Mouse (Mus musculus) neural tube, embryonic 12.5 days (tissue): ENCODE measurements around the gene Arhgef25. TPM values are rescaled to one million over a fixed set of nuclear protein-coding genes. Genes with fewer than 3 reads are reported as not detected.

Experiments used
- ATAC-seq: fragments of 200-750 bp; cut with Nextera tagmentation; 2 replicates; pipeline ENCODE4 v1.8.0; 2017; ENCODE audit warnings: low read depth, mild to moderate bottlenecking, moderate TSS enrichment, moderate library complexity; ENCODE audit not compliant: low FRiP score
- H3K27ac ChIP-seq: fragments of 300-500 bp; sonication (generic); 2 replicates; pipeline ENCODE4 v1.5.1; 2016
- H3K27me3 ChIP-seq: fragments of 300-500 bp; sonication (generic); replicated peaks from 2 replicates; pipeline ENCODE4 v1.6.1; 2016; ENCODE audit warnings: mild to moderate bottlenecking
- H3K36me3 ChIP-seq: fragments of 300-500 bp; sonication (generic); 2 replicates; pipeline ENCODE4 v1.6.1; 2016; ENCODE audit warnings: mild to moderate bottlenecking
- H3K4me1 ChIP-seq: fragments of 300-500 bp; sonication (generic); 2 replicates; pipeline ENCODE4 v1.6.1; 2016
- H3K4me2 ChIP-seq: fragments of 300-500 bp; sonication (generic); replicated peaks from 2 replicates; pipeline ENCODE4 v1.6.1; 2016; ENCODE audit warnings: mild to moderate bottlenecking
- H3K4me3 ChIP-seq: fragments of 300-500 bp; sonication (generic); 2 replicates; pipeline ENCODE4 v1.5.1; 2016
- H3K9ac ChIP-seq: fragments of 300-500 bp; sonication (generic); 2 replicates; pipeline ENCODE4 v1.6.1; 2016; ENCODE audit warnings: mild to moderate bottlenecking
- H3K9me3 ChIP-seq: fragments of 300-500 bp; sonication (generic); 2 replicates; pipeline ENCODE4 v1.6.1; 2016; ENCODE audit warnings: mild to moderate bottlenecking
- WGBS: fragments of 180-500 bp; shearing (Covaris S2); methylation state at CpG from one replicate; pipeline ENCODE4 v1.1.7; 2016; 5-methylcytosine and 5-hydroxymethylcytosine counted together
- polyA plus RNA-seq: library from polyadenylated mRNA; unstranded; fragments of >200 nt; fragmentation: Nextera tagmentation; extraction: Ambion mirVana; gene quantifications from 2 replicates; pipeline ENCODE4 v1.2.1, GENCODE M21; 2016

Arhgef25 gene
- polyA plus RNA-seq, 1 experiment from 2014 or later: 43.6 TPM

DNA sequence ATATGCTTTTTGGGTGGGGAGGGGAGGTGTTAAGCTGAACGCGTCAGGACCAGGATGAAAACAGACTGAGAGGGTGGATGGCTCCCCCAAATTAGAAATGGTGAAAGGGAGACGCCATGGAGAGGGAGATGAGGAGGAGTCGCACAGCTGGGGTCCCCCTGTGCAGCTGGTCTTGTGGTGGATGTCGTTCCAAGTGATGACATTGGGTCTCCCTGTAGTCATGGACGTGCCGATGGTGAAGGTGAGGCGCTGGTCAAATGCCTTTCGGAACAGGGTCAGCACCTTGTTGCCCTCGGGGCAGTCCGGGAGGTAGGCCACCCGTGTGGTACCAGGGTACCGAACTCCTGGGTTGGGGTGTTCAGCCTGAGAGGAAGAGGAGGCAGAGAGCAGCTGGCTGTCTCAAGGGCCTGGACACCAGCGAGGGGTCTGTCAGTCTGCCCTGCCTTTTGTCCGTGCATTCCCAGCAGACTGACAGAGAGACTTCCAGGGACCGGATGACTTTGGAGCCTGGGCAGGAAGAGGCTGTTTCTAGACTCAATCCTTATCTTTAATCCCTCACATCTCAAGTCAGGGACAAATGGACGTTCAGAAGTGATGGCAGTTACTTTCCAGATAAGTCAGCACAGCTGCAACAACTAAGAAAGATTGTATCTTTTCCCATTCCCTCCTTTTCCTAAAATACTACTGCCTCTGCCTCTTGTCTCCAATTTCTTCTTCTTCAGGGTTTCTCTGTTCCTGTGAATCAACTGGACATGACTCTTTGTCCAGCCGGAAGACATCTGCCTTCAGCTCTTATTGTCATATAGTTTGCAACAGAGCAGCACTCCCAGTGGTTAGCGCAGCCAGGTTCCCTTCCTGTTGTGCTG is 1.5 kb upstream of the Arhgef25 start:
- H3K9me3 ChIP-seq: no peaks in the 10 kb centered on the region
- H3K36me3 ChIP-seq: peaks cover 24% of the 10 kb centered on the region
- H3K9ac ChIP-seq: no peak overlapping the region
- H3K4me2 ChIP-seq: peak overlapping the region; percentile 94
- no peak overlapping the region for H3K4me3 ChIP-seq
- 82% methylated on average over 19 of the region's 19 CpGs for WGBS
- H3K4me1 ChIP-seq: peaks cover 66% of the 10 kb centered on the region
- no peaks in the 10 kb centered on the region for H3K27me3 ChIP-seq
- H3K27ac ChIP-seq: no peak overlapping the region
- ATAC-seq: no peak

DNA sequence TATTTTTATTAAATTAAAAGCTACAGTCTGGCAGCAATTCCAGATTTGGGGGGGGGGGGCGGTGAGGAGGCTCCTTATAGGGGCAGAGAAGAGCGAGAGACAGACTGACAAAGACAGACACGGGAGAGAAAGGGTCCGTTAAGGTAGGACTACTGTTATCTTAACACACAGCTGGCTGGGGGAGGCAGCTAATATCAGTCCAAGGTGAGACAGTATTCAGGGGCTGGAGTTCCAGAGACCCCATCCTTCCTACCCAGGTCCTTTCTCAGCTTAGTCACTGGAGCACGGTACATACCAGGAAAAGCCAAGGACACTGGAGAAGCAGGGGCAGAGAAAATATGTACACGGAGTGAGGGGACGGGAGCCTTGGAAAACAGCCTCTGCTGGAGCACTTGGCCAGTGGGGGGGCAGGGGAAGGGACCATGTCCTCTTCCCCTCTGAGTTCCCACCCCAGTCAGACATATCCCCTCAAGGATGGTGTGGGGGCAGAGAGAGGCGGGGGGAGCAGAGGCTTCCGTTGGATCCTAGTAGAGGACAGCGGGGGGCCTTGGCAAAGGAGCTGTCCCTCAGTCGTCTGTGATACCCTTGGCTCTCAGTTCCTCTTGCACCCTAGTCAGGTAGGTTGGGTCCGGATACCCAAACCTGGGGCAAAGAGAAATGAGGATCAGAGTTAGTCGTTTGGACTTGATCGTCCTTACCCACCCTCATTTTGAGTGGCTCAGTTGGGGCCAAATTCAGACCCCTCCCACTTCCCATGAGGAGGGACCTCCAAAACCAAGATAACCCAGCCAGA is 711 bp upstream of the Arhgef25 start:
- Histone ChIP-seq H3K27me3 (no peaks in the 10 kb centered on the region), H3K9me3 (no peaks in the 10 kb centered on the region), H3K9ac (peak overlapping the region; percentile 89), H3K27ac (peak overlapping the region; percentile 53), H3K4me2 (peak overlapping the region; percentile 94), H3K36me3 (peaks cover 28% of the 10 kb centered on the region), H3K4me1 (peaks cover 61% of the 10 kb centered on the region), H3K4me3 (0 out of 2 replicates have a peak overlapping the region, but pooled peaks have one; percentile 76)
- ATAC-seq: no peak
- WGBS: 34% methylated on average over 14 of the region's 14 CpGs

DNA sequence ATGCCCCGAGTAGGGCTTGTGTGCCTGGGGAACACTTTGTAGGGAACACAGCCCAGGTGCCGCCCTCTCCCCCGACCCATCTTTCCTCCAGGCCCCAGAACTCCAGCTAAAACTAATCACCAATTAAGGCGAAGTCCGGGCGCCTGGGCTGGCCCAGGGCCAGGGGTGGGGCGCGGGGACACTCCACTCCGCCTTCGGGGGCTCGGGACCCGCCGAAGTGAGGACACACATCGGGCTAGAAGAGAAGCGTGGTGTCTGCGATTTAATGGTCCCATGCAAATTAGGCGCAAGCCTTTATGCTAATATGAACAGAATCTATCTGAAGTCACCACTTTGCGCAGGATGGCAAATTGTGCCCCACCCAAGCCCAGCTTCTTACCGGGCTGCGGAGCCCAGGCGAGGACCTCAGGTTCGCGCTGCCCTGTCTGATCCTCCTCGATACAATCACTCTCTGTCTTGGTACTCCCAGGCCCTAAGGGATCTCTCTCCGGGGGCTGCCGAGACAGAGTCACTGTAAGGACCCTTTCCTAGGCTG is 700 bp downstream of the Arhgef25 start:
- Histone ChIP-seq H3K27me3 (no peaks in the 10 kb centered on the region), H3K4me1 (peaks cover 57% of the 10 kb centered on the region), H3K4me2 (peak overlapping the region; percentile 94), H3K4me3 (peak overlapping the region; percentile 76), H3K27ac (peak overlapping the region; percentile 47), H3K9me3 (no peaks in the 10 kb centered on the region), H3K36me3 (peaks cover 33% of the 10 kb centered on the region), H3K9ac (peak overlapping the region; percentile 89)
- peak; percentile 22 for ATAC-seq
- under 1% methylated on average over 26 of the region's 26 CpGs for WGBS

DNA sequence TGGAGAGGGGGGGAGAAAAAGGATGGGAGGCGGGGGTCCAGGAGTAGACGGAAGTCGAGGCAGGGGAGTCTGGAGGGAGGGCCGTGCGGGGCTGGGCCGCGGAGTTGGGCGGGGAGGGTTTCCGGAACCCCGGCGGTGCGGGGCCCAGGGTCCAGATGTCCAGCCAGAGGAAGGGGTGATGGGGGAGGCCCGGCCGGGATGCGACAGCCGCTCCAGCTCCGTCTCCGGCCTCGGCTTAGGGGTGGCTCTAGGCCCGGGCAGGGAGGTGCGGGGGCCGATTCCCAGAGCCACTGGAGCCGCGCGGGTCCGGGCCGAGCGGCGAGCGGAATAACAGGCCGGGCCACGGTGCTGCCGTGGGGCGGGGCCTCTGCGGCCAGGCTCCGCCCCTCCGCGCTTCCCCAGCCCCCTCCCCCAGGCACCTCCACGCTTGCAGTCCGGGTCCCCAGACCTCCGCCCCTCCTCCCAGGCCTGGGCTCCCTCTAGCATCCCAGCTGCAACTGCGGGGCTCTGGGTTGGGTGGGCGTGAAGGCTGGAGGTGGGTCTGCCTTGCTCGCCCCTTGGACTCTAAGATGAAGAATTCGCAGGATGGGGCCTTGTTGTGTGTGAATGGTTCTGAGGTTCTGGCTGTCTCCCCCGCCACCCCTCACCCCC is 1.3 kb downstream of the Arhgef25 start:
- Histone ChIP-seq H3K4me2 (peak overlapping the region; percentile 94), H3K9me3 (no peaks in the 10 kb centered on the region), H3K36me3 (peaks cover 33% of the 10 kb centered on the region), H3K27me3 (no peaks in the 10 kb centered on the region), H3K4me3 (peak overlapping the region; percentile 76), H3K9ac (peak overlapping the region; percentile 89), H3K27ac (peak overlapping the region; percentile 47), H3K4me1 (peaks cover 60% of the 10 kb centered on the region)
- peak; percentile 85 for ATAC-seq
- 0% methylated on average over 29 of the region's 46 CpGs for WGBS

DNA sequence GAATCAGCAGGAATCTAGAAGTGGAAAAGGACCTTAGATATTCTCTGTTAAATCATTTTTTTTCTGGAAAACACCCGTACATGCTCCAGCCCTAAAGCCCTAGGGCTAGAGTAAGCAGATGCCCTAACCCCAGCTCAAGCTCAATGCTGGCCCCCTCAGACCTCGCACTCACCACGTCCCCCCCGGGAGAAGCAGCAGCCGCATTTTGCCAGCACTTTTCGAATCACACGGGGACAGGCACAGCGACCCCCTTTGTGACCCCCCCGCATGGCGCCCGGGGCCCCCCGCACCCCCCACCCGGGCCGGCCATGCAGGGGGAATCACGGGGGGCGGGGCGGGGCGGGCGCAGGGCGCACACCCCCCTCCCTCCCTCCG is 1.8 kb downstream of the Arhgef25 start:
- H3K27me3 ChIP-seq: peaks cover 4% of the 10 kb centered on the region; the same call in 1 of the 2 replicates
- H3K4me2 ChIP-seq: peak overlapping the region; percentile 94
- peak overlapping the region; percentile 76 for H3K4me3 ChIP-seq
- WGBS: 2% methylated on average over 18 of the region's 21 CpGs
- peaks cover 59% of the 10 kb centered on the region for H3K4me1 ChIP-seq
- H3K36me3 ChIP-seq: peaks cover 32% of the 10 kb centered on the region
- peak; percentile 19 for ATAC-seq
- H3K27ac ChIP-seq: peak overlapping the region; percentile 47
- H3K9me3 ChIP-seq: no peaks in the 10 kb centered on the region
- peak overlapping the region; percentile 89 for H3K9ac ChIP-seq

DNA sequence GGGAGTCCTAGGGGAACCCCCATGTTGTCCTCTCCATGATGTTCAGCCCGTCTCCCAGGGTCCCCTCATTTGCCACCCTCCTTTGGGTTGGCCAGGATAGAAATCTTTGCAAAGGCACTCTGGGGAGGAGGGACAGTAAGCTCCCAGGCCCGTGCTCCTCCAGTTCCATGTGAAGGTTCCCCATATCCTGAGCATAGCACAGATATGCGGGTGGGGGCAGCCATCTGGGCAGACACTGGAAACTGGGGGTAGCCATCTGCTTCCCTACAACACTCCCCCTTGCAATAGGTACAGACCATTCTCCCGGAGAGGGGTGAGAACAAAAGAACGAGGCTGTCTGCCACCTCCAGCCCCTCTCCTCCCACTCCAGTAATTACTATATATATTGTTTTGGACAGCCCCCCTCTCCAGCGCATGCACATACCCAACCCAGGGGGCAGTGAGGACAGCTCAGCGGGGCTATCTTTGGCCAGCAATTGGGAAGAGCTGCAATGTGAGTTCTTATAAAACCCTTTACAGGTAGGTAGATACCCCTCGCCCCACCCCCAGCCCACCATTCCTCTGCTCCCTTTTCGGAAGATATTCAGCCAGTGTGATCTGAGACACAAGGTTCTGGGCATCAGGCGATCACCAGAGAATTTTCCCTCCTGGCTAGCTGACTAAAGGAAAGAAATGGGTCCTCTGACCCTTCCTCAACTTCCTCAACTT is 2.4 kb downstream of the Arhgef25 start:
- ATAC-seq: no peak
- 27% methylated on average over 10 of the region's 10 CpGs for WGBS
- H3K4me1 ChIP-seq: peaks cover 54% of the 10 kb centered on the region
- peaks cover 27% of the 10 kb centered on the region for H3K36me3 ChIP-seq
- H3K9ac ChIP-seq: peak overlapping the region; percentile 89
- H3K27me3 ChIP-seq: peaks cover 8% of the 10 kb centered on the region
- no peaks in the 10 kb centered on the region for H3K9me3 ChIP-seq
- peak overlapping the region; percentile 47; the same call in 1 of the 2 replicates for H3K27ac ChIP-seq
- peak overlapping the region; percentile 94 for H3K4me2 ChIP-seq
- peak overlapping the region; percentile 76 for H3K4me3 ChIP-seq

DNA sequence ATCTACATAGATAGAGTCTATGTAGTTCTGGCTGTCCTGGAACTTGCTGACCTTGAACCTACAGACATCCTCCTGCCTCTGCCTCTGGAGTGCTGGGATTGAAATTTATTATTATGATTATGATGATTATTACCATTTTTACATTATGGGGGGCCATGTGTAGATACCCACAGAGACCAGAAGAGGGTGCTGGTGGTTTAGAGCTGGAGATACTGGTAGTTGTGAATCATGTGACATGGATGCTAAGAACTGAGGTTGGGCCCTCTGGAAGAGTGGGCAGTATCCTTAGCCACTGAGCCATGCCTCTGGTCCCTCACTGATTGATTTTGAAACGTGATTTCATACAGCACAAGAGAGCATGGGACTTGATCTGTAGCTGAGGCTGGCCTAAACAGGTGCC is 3.4 kb downstream of the Arhgef25 start:
- Histone ChIP-seq H3K4me1 (peaks cover 50% of the 10 kb centered on the region), H3K27ac (no peak overlapping the region), H3K9ac (no peak overlapping the region), H3K27me3 (peaks cover 13% of the 10 kb centered on the region), H3K9me3 (no peaks in the 10 kb centered on the region), H3K4me3 (no peak overlapping the region), H3K36me3 (peaks cover 24% of the 10 kb centered on the region), H3K4me2 (no peak overlapping the region)
- 88% methylated on average over 1 of the region's 1 CpGs for WGBS
- ATAC-seq: no peak

DNA sequence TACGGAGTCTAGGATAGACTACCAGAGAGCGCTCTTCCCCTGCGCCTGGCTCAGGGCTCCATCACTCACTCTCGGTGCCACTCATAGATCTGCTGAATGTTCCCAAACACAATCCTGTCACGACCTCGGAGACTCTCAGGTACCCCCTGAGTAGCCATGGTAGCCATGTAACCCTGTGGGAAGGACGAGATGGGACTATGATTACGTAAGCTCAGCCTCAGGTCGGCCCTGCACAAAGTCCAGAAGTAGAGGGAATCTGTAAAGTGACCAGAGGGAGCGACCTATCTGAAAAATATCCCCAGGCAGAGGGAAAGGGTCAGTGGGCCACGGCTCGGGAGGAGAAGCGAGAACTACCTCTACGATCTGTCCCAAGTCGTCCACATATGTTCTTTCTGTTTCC is 4.4 kb downstream of the Arhgef25 start:
- H3K4me2 ChIP-seq: peak overlapping the region; percentile 16; the same call in 1 of the 2 replicates
- H3K9me3 ChIP-seq: no peaks in the 10 kb centered on the region
- H3K27ac ChIP-seq: no peak overlapping the region
- H3K27me3 ChIP-seq: peaks cover 23% of the 10 kb centered on the region
- peaks cover 18% of the 10 kb centered on the region for H3K36me3 ChIP-seq
- 86% methylated on average over 15 of the region's 15 CpGs for WGBS
- ATAC-seq: no peak
- no peak overlapping the region for H3K4me3 ChIP-seq
- peaks cover 43% of the 10 kb centered on the region for H3K4me1 ChIP-seq
- no peak overlapping the region for H3K9ac ChIP-seq

DNA sequence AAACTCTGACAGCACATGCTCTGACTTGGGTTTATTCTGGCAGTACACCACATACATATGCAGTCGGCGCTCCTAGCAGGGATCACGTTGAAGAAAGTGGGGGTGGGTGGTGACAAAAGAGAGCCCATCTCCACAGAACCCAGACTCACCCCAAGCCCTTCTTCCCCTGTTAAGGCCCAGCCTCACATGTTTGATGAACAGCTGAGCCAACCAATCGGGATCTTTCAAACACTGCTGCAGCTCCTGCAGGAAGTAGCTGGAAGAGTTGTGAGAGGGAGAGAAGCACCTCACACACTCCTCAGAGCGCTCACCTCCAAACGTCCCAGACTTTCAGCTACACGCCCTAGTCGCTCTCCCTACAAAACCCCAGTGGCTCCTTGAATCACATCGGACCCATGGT is 4.8 kb downstream of the Arhgef25 start:
- Histone ChIP-seq H3K36me3 (peaks cover 18% of the 10 kb centered on the region), H3K4me1 (peaks cover 43% of the 10 kb centered on the region), H3K9me3 (no peaks in the 10 kb centered on the region), H3K4me3 (no peak overlapping the region), H3K4me2 (peak overlapping the region; percentile 16; the same call in 1 of the 2 replicates), H3K9ac (no peak overlapping the region), H3K27ac (no peak overlapping the region), H3K27me3 (peaks cover 27% of the 10 kb centered on the region)
- ATAC-seq: no peak
- 71% methylated on average over 9 of the region's 9 CpGs for WGBS

DNA sequence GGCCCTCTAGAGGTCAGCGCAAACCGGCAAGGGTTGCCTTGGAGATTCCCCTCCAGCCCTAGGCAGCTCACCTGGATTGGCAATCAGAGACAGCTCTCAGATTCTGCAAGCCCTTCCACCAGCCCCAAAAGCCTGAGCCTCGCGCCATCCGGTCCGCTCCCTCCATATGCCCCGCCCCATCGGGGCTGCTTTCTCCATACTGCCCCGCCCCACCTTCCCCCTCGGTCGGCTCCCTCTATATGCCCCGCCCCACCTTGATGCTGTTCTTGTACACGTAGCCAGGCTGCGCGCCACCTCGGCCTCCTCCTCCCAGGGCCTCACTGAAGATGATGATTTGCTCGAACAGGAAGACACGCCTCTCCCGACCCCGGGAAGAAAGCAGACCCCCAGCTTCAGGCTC is 6.1 kb downstream of the Arhgef25 start:
- H3K4me1 ChIP-seq: peaks cover 40% of the 10 kb centered on the region
- whole genome bisulfite sequencing: 13% methylated on average over 20 of the region's 20 CpGs
- no peak for ATAC-seq
- no peak overlapping the region for H3K4me3 ChIP-seq
- H3K27ac ChIP-seq: no peak overlapping the region
- peaks cover 38% of the 10 kb centered on the region for H3K27me3 ChIP-seq
- peaks cover 18% of the 10 kb centered on the region for H3K36me3 ChIP-seq
- H3K9ac ChIP-seq: 0 out of 2 replicates have a peak overlapping the region, but pooled peaks have one; percentile 33
- no peaks in the 10 kb centered on the region for H3K9me3 ChIP-seq
- peak overlapping the region; percentile 32; the same call in 1 of the 2 replicates for H3K4me2 ChIP-seq

DNA sequence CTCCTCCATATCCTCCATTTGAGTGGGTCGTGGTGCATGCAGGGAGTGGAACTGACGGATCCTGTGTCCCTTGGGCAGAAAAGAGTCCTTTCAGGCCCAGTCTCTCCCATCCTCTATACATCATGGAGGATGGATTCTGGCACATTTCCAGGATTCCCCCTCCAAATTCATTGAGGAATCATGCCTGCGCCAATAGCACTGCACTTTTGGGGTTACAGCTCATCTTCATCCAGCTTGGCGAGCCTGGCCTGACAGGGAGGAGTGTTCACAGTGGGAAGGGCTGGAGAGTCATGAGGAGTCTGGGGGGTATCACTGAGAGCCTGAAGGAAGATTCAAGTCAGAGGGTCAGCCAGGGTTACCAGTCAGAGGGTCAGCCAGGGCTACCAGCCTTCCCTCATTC is 7.3 kb downstream of the Arhgef25 start:
- no peaks in the 10 kb centered on the region for H3K9me3 ChIP-seq
- peaks cover 43% of the 10 kb centered on the region for H3K4me1 ChIP-seq
- no peak for ATAC-seq
- H3K27me3 ChIP-seq: peaks cover 49% of the 10 kb centered on the region
- peaks cover 18% of the 10 kb centered on the region for H3K36me3 ChIP-seq
- no peak overlapping the region for H3K4me3 ChIP-seq
- H3K27ac ChIP-seq: no peak overlapping the region
- 89% methylated on average over 4 of the region's 4 CpGs for WGBS
- no peak overlapping the region for H3K4me2 ChIP-seq
- H3K9ac ChIP-seq: no peak overlapping the region
